Mouse (Mus musculus) cortical plate, adult 2 months (tissue): ENCODE results near the gene Gucy1b2.

Experiments used
- CTCF ChIP-seq: fragments of 200-500 bp; IDR thresholded peaks from 2 replicates; pipeline ENCODE4 v1.5.1; 2011; ENCODE audit warnings: mild to moderate bottlenecking, control low read depth, low read length; ENCODE audit not compliant: insufficient read depth; ENCODE audit errors: extremely low read depth
- POLR2A ChIP-seq: fragments of 200-500 bp; IDR thresholded peaks from 2 replicates; pipeline ENCODE4 v1.6.1; 2011; ENCODE audit warnings: mild to moderate bottlenecking, low read length, control low read depth; ENCODE audit not compliant: insufficient read depth; ENCODE audit errors: extremely low read depth

DNA sequence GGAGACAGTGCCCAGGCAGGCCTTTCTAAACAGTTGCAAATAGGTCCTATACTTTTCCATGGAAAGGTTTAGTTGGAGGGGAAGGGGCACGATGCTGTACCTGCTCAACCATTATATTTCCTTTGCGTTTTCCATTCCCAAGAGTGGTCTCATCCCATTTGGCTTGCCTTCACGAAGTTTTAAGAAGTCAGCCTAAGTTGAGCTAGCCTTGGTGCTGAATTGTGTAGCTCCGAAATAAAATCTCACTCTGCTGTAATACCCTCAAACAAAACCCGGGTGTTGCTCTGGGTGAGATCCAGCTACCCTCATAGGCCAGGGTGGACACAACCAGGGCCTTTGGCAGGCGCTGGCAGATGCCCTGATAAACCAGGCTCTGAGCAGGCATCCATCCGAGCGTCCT lies 25.3 kb upstream of the Gucy1b2 start:
- no peak for TF ChIP-seq CTCF
- TF ChIP-seq POLR2A: no peak
